ENCODE assay signal across 26 mouse cellular contexts in the genomic region with DNA sequence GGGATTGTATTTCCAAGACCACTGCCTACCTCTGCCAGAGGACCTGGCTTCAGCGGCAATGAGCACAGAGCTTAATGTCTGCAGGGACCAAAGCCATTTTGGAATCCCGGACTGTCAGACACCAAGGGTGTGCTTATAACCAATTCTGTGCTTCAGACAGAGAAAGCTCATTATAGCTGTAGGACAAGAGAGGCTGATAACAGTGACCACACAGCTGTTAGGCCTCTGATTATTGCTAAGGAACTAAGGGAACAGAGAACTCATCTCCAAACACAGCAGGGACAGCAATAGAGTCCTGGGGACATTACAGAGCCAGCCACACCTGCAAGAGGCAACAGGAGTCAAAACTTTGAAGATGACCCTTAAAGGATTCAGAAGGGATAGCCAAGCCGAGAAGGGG.
"Had no signal": no experiment of that assay in that cellular context is flagged by ENCODE, and none has a peak within 500 bp of the region (broad histone marks: within the 10 kb centered on the region; RNA-seq: fewer than 3 reads in every experiment).

No protein-coding gene starts in this region.

- H3K27ac ChIP-seq: gastrocnemius, adult 2 months; heart, adult 2 months; heart, embryonic 13.5 days; heart, embryonic 15.5 days; hindbrain, embryonic 10.5 days; hindbrain, embryonic 12.5 days; hindbrain, embryonic 14.5 days; layer of hippocampus, adult 2 months; left cerebral cortex, adult 2 months; limb, embryonic 12.5 days; liver, embryonic 13.5 days had no signal

- DNase-seq: gastrocnemius, adult 2 months; gastrocnemius, postnatal 10 days; gastrocnemius, postnatal 25 days; heart, adult 2 months; heart, postnatal 4 days; kidney, adult 18-20 months; kidney, adult 8-10 months; kidney, postnatal 10 days; kidney, postnatal 25 days; kidney, postnatal 4 days; liver; liver, embryonic 13.5 days had no signal

- H3K4me1 ChIP-seq: liver, embryonic 13.5 days had no signal

- H3K36me3 ChIP-seq: heart, embryonic 13.5 days; heart, embryonic 15.5 days; hindbrain, embryonic 10.5 days; hindbrain, embryonic 12.5 days; limb, embryonic 10.5 days; limb, embryonic 12.5 days; liver, embryonic 13.5 days had no signal

- H3K9me3 ChIP-seq: heart, embryonic 13.5 days; heart, embryonic 15.5 days; hindbrain, embryonic 10.5 days; hindbrain, embryonic 12.5 days; limb, embryonic 10.5 days; limb, embryonic 12.5 days; liver, embryonic 13.5 days had no signal

- H3K4me3 ChIP-seq: gastrocnemius, adult 2 months; heart, adult 2 months; heart, embryonic 13.5 days; heart, embryonic 15.5 days; hindbrain, embryonic 10.5 days; hindbrain, embryonic 12.5 days; layer of hippocampus, adult 2 months; left cerebral cortex, adult 2 months; limb, embryonic 10.5 days; limb, embryonic 12.5 days; liver, embryonic 13.5 days had no signal

- H3K4me2 ChIP-seq: heart, embryonic 11.5 days; heart, embryonic 13.5 days; heart, embryonic 15.5 days; hindbrain, embryonic 12.5 days; hindbrain, embryonic 14.5 days; limb, embryonic 12.5 days; liver, embryonic 11.5 days; liver, embryonic 13.5 days had no signal

- ATAC-seq: hindbrain, embryonic 16.5 days; inflammation-experienced regulatory T-cells, adult 6 months; intestine, postnatal 0 days had no signal

- H3K9ac ChIP-seq: heart, embryonic 13.5 days; heart, embryonic 15.5 days; hindbrain, embryonic 12.5 days; hindbrain, embryonic 14.5 days; limb, embryonic 12.5 days; liver, embryonic 13.5 days had no signal
